In the genomic region with DNA sequence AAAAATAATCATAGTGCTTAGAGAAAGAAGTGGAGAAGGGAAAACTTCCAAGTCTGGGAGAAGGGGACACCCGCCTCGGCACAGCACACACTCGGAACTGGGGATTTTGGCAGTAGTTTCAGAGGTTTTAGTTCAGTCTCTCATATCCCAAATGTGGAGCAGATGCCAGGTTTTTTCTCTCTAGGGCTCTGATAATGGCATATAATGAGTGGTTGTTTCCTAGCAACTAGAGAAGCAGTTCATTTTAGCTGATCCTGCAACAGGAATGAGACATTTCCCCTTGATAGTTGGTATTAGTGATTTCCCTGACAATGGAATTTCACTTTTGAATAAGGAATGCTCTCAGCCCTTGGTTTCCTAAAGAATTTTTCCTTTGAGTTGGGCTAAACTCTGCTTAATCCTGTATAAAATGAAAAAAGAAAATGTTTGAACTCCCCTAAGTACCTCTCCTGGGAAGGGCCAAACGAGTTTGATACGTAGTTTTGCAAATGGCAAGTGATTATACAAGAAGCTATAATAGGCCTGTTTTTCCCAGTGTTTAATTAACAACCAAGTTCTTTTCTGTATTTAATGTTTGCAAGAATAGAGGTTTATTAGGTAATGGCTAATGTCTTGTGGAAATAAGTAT, we compare ENCODE assay signal across 10 mouse cellular contexts.
A peak's percentile ranks its signal among the peaks of the same experiment; 100 is the strongest.
DNase-seq lines count a peak whose midpoint lies in the region; ATAC-seq and TF ChIP-seq lines count a peak whose summit lies in the region.
"Had no signal": no experiment of that assay in that cellular context is flagged by ENCODE, and none has a peak within 500 bp of the region (broad histone marks: within the 10 kb centered on the region; RNA-seq: fewer than 3 reads in every experiment).

No protein-coding gene starts in this region.

- peak; percentile 62 for DNase-seq in lung, embryonic 14.5 days
- DNase-seq in lung, postnatal 25 days (ENCODE audit: low spot score): no peak
- DNase-seq in embryo, embryonic 9.5 days (ENCODE audit: extremely low spot score): peak; percentile 14
- DNase-seq in forebrain, postnatal 0 days: peak; percentile 75
- no peak for DNase-seq in urinary bladder, postnatal 14 days (ENCODE audit: low spot score)
- DNase-seq in cerebellum, adult 8-10 months: no peak

- TF ChIP-seq CTCF in lung, embryonic 14.5 days (IDR thresholded peaks at IDR 0.05; ENCODE audit: low read depth): no peak
- no peak for TF ChIP-seq CTCF in forebrain, postnatal 0 days (IDR thresholded peaks at IDR 0.05; ENCODE audit: low read depth)

- no peaks in the 10 kb centered on the region for H3K4me1 ChIP-seq in lung, embryonic 14.5 days (ENCODE audit: insufficient read depth)
- H3K4me1 ChIP-seq in forebrain, postnatal 0 days (ENCODE audit: insufficient read depth): 0 out of 2 replicates have a peak, but pooled peaks cover 9% of the 10 kb centered on the region
- peaks cover 15% of the 10 kb centered on the region for H3K4me1 ChIP-seq in midbrain, embryonic 15.5 days
- H3K4me1 ChIP-seq: intestine, embryonic 15.5 days had no signal

- peak; percentile 44; the same call in 1 of the 2 replicates for ATAC-seq in lung, embryonic 14.5 days (ENCODE audit: insufficient read depth)
- ATAC-seq in forebrain, postnatal 0 days: peak; percentile 93
- peak; percentile 82 for ATAC-seq in midbrain, embryonic 15.5 days (replicated peaks)
- ATAC-seq: intestine, embryonic 15.5 days had no signal

- no peak overlapping the region for H3K27ac ChIP-seq in lung, embryonic 14.5 days (ENCODE audit: low read depth)
- no peak overlapping the region for H3K27ac ChIP-seq in forebrain, postnatal 0 days (ENCODE audit: low read depth, low read length)
- peak overlapping the region; percentile 60 for H3K27ac ChIP-seq in midbrain, embryonic 15.5 days
- H3K27ac ChIP-seq: intestine, embryonic 15.5 days; neural tube, embryonic 12.5 days had no signal

- H3K9ac ChIP-seq in lung, embryonic 14.5 days: no peak overlapping the region
- no peak overlapping the region for H3K9ac ChIP-seq in forebrain, postnatal 0 days
- H3K9ac ChIP-seq in midbrain, embryonic 15.5 days: no peak overlapping the region
- H3K9ac ChIP-seq: intestine, embryonic 15.5 days; neural tube, embryonic 12.5 days had no signal

- H3K4me2 ChIP-seq in lung, embryonic 14.5 days: no peak overlapping the region
- H3K4me2 ChIP-seq in forebrain, postnatal 0 days (ENCODE audit: low read depth): no peak overlapping the region
- peak overlapping the region; percentile 19; the same call in 1 of the 2 replicates for H3K4me2 ChIP-seq in midbrain, embryonic 15.5 days
- H3K4me2 ChIP-seq: intestine, embryonic 15.5 days; neural tube, embryonic 12.5 days had no signal

- no peaks in the 10 kb centered on the region for H3K9me3 ChIP-seq in lung, embryonic 14.5 days (ENCODE audit: low read depth, low read length)
- no peaks in the 10 kb centered on the region for H3K9me3 ChIP-seq in forebrain, postnatal 0 days (ENCODE audit: low read length)
- no peaks in the 10 kb centered on the region for H3K9me3 ChIP-seq in midbrain, embryonic 15.5 days
- H3K9me3 ChIP-seq: G1E; intestine, embryonic 15.5 days; neural tube, embryonic 12.5 days had no signal

- 44% methylated on average over 5 of the region's 5 CpGs for WGBS in lung, embryonic 14.5 days
- 4% methylated on average over 5 of the region's 5 CpGs for WGBS in forebrain, postnatal 0 days
- WGBS in midbrain, embryonic 15.5 days: 11% methylated on average over 5 of the region's 5 CpGs

- H3K27me3 ChIP-seq in lung, embryonic 14.5 days (ENCODE audit: insufficient read depth, low read length): no peaks in the 10 kb centered on the region
- no peaks in the 10 kb centered on the region for H3K27me3 ChIP-seq in forebrain, postnatal 0 days (ENCODE audit: insufficient read depth, low read length)
- no peaks in the 10 kb centered on the region for H3K27me3 ChIP-seq in midbrain, embryonic 15.5 days (replicated peaks)
- H3K27me3 ChIP-seq: intestine, embryonic 15.5 days; neural tube, embryonic 12.5 days had no signal

- H3K4me3 ChIP-seq in lung, embryonic 14.5 days (ENCODE audit: low read depth, low read length): no peak overlapping the region
- no peak overlapping the region for H3K4me3 ChIP-seq in forebrain, postnatal 0 days (ENCODE audit: low read depth, low read length)
- H3K4me3 ChIP-seq in midbrain, embryonic 15.5 days: no peak overlapping the region
- H3K4me3 ChIP-seq: intestine, embryonic 15.5 days; neural tube, embryonic 12.5 days had no signal

- no peaks in the 10 kb centered on the region for H3K36me3 ChIP-seq in lung, embryonic 14.5 days (ENCODE audit: insufficient read depth)
- no peaks in the 10 kb centered on the region for H3K36me3 ChIP-seq in forebrain, postnatal 0 days (ENCODE audit: insufficient read depth)
- no peaks in the 10 kb centered on the region for H3K36me3 ChIP-seq in midbrain, embryonic 15.5 days (replicated peaks)
- H3K36me3 ChIP-seq: G1E; intestine, embryonic 15.5 days; neural tube, embryonic 12.5 days had no signal

Comparison
In these comparisons a context has a peak if more than half of its experiments do, and no peak if none do; other contexts are left out.
1. DNase-seq: peak in lung, embryonic 14.5 days (single experiment), embryo, embryonic 9.5 days (single experiment) and forebrain, postnatal 0 days (single experiment); none in lung, postnatal 25 days (single experiment), urinary bladder, postnatal 14 days (single experiment) and cerebellum, adult 8-10 months (single experiment).
2. Peak in every context shown above with its lines, with median percentiles within 50 percentile points of each other: ATAC-seq.